In genomic region chr3:51353325-51354033, GRCm38 (mm10) we compare ENCODE assay signal across 10 mouse cellular contexts. TPM values are rescaled to one million over a fixed set of nuclear protein-coding genes. Genes with fewer than 3 reads are reported as not detected.
DNase-seq lines count a peak whose midpoint lies in the region; ATAC-seq lines count a peak whose summit lies in the region.
"Had no signal": no experiment of that assay in that cellular context is flagged by ENCODE, and none has a peak within 500 bp of the region (broad histone marks: within the 10 kb centered on the region; RNA-seq: fewer than 3 reads in every experiment).

No protein-coding gene starts in this region.

- no peaks in the 10 kb centered on the region for H3K9me3 ChIP-seq in forebrain, embryonic 14.5 days (replicated peaks; ENCODE audit: control insufficient read depth, low read length)
- H3K9me3 ChIP-seq in forebrain, embryonic 16.5 days (ENCODE audit: control insufficient read depth, low read length), result no peaks in the 10 kb centered on the region
- no peaks in the 10 kb centered on the region for H3K9me3 ChIP-seq in neural tube, embryonic 15.5 days (replicated peaks)

- H3K36me3 ChIP-seq in forebrain, embryonic 14.5 days (ENCODE audit: control insufficient read depth, insufficient read depth, low read length), result no peaks in the 10 kb centered on the region
- no peaks in the 10 kb centered on the region for H3K36me3 ChIP-seq in forebrain, embryonic 16.5 days (ENCODE audit: control insufficient read depth, insufficient read depth)
- no peaks in the 10 kb centered on the region for H3K36me3 ChIP-seq in neural tube, embryonic 15.5 days

- 0 out of 2 replicates have a peak, but pooled peaks cover 8% of the 10 kb centered on the region for H3K27me3 ChIP-seq in forebrain, embryonic 14.5 days (replicated peaks; ENCODE audit: control insufficient read depth, insufficient read depth, low read length)
- no peaks in the 10 kb centered on the region; the same call in 1 of the 2 replicates for H3K27me3 ChIP-seq in forebrain, embryonic 16.5 days (replicated peaks; ENCODE audit: control insufficient read depth, insufficient read depth, low read length)
- peaks cover 7% of the 10 kb centered on the region for H3K27me3 ChIP-seq in neural tube, embryonic 15.5 days (replicated peaks)

- no peak overlapping the region for H3K4me3 ChIP-seq in forebrain, embryonic 14.5 days (ENCODE audit: low read depth, low read length)
- H3K4me3 ChIP-seq in forebrain, embryonic 16.5 days (replicated peaks; ENCODE audit: low read length), result no peak overlapping the region
- H3K4me3 ChIP-seq in neural tube, embryonic 15.5 days (replicated peaks), result no peak overlapping the region

- ATAC-seq in forebrain, embryonic 14.5 days, result 0 out of 2 replicates have a peak, but pooled peaks have one; percentile 51
- no peak for ATAC-seq in forebrain, embryonic 16.5 days
- ATAC-seq in neural tube, embryonic 15.5 days (ENCODE audit: low FRiP score), result no peak
- ATAC-seq in megakaryocyte progenitor cell, adult 5-6 weeks (replicated peaks; ENCODE audit: poor library complexity), result peak; percentile 70

- 79% methylated on average over 4 of the region's 4 CpGs for WGBS in forebrain, embryonic 14.5 days
- 72% methylated on average over 4 of the region's 4 CpGs for WGBS in forebrain, embryonic 16.5 days
- 77% methylated on average over 4 of the region's 4 CpGs for WGBS in neural tube, embryonic 15.5 days

- no peak overlapping the region for H3K9ac ChIP-seq in forebrain, embryonic 14.5 days (ENCODE audit: low read length)
- H3K9ac ChIP-seq in forebrain, embryonic 16.5 days (replicated peaks; ENCODE audit: low read depth, low read length), result no peak overlapping the region
- no peak overlapping the region for H3K9ac ChIP-seq in neural tube, embryonic 15.5 days (replicated peaks)

- H3K4me2 ChIP-seq in forebrain, embryonic 14.5 days (ENCODE audit: low read length), result no peak overlapping the region
- no peak overlapping the region for H3K4me2 ChIP-seq in forebrain, embryonic 16.5 days (ENCODE audit: low read length)
- H3K4me2 ChIP-seq in neural tube, embryonic 15.5 days, result no peak overlapping the region

- DNase-seq in forebrain, embryonic 14.5 days (ENCODE audit: low spot score), result peak; percentile 47
- DNase-seq in neural tube, embryonic 10.5 days (ENCODE audit: extremely low spot score, low spot score), result peak; percentile 43
- DNase-seq in adrenal gland, postnatal 10 days, result peak; percentile 80
- peak; percentile 74 for DNase-seq in heart, postnatal 4 days
- peak; percentile 80 for DNase-seq in thymus, postnatal 4 days

- no peak overlapping the region for H3K27ac ChIP-seq in forebrain, embryonic 14.5 days (ENCODE audit: low read depth, low read length)
- H3K27ac ChIP-seq in forebrain, embryonic 16.5 days (ENCODE audit: low read length), result no peak overlapping the region
- H3K27ac ChIP-seq in neural tube, embryonic 15.5 days (replicated peaks), result no peak overlapping the region

- H3K4me1 ChIP-seq in forebrain, embryonic 14.5 days (ENCODE audit: control insufficient read depth, insufficient read depth, low read length), result no peaks in the 10 kb centered on the region
- no peaks in the 10 kb centered on the region for H3K4me1 ChIP-seq in forebrain, embryonic 16.5 days (replicated peaks; ENCODE audit: control insufficient read depth, insufficient read depth, low read length)
- peaks cover 4% of the 10 kb centered on the region for H3K4me1 ChIP-seq in neural tube, embryonic 15.5 days

RNA-seq across cellular contexts. Expression of gene Elf2, which starts 13.0 kb away (rescaled TPM):
- 37.2 and 49.9 TPM in 2 replicates for polyA plus RNA-seq in forebrain, embryonic 14.5 days (2014; fragmentation: Nextera tagmentation; extraction: Ambion mirVana)
- polyA plus RNA-seq in forebrain, embryonic 16.5 days (2015; fragmentation: Nextera tagmentation; extraction: Ambion mirVana), result 46.2 and 54.9 TPM in 2 replicates
- polyA plus RNA-seq in neural tube, embryonic 15.5 days (2015; fragmentation: Nextera tagmentation; extraction: Ambion mirVana), result 30.0 and 42.4 TPM in 2 replicates
- 10 to 100 TPM; 84.3 to 94.5 TPM for total RNA-seq in adrenal gland, postnatal 10 days (2021)
- total RNA-seq in heart, postnatal 4 days (2021), result 10 to 100 TPM; 89.9 to 99.9 TPM
- 40.3 and 43.1 TPM in 2 replicates for total RNA-seq in megakaryocyte progenitor cell, adult 5-6 weeks (2015)
- total RNA-seq in megakaryocyte progenitor cell, adult 5-6 weeks (2017), result 96.0 and 124 TPM in 2 replicates

RNA-seq across cellular contexts. Expression of gene Mgarp, which starts 43.1 kb away (rescaled TPM):
- 0.56 and 0.77 TPM in 2 replicates for polyA plus RNA-seq in forebrain, embryonic 14.5 days (2014; fragmentation: Nextera tagmentation; extraction: Ambion mirVana)
- polyA plus RNA-seq in forebrain, embryonic 16.5 days (2015; fragmentation: Nextera tagmentation; extraction: Ambion mirVana), result 0.44 and 1.4 TPM in 2 replicates
- 0.81 and 1.4 TPM in 2 replicates for polyA plus RNA-seq in neural tube, embryonic 15.5 days (2015; fragmentation: Nextera tagmentation; extraction: Ambion mirVana)
- total RNA-seq in adrenal gland, postnatal 10 days (2021), result 100 to 1,000 TPM; 235 to 238 TPM
- total RNA-seq in heart, postnatal 4 days (2021), result under 1 TPM; 0.45 to 0.95 TPM
- total RNA-seq in megakaryocyte progenitor cell, adult 5-6 weeks (2015), result not detected in 2 replicates
- total RNA-seq in megakaryocyte progenitor cell, adult 5-6 weeks (2017), result not detected in 2 replicates
- total RNA-seq: layer of hippocampus, adult 18-20 months had no signal
- polyA plus RNA-seq: neural tube, embryonic 14.5 days had no signal

RNA-seq across cellular contexts. Expression of gene Ndufc1, which starts 55.3 kb away (rescaled TPM):
- polyA plus RNA-seq in forebrain, embryonic 14.5 days (2014; fragmentation: Nextera tagmentation; extraction: Ambion mirVana), result 715 and 875 TPM in 2 replicates
- 619 and 639 TPM in 2 replicates for polyA plus RNA-seq in forebrain, embryonic 16.5 days (2015; fragmentation: Nextera tagmentation; extraction: Ambion mirVana)
- 784 and 883 TPM in 2 replicates for polyA plus RNA-seq in neural tube, embryonic 15.5 days (2015; fragmentation: Nextera tagmentation; extraction: Ambion mirVana)
- 1,000 to 10,000 TPM in 1 of 2 experiments, 100 to 1,000 TPM in 1; 989 to 1,053 TPM for total RNA-seq in adrenal gland, postnatal 10 days (2021)
- 1,000 to 10,000 TPM; 1,091 to 1,121 TPM for total RNA-seq in heart, postnatal 4 days (2021)
- total RNA-seq in megakaryocyte progenitor cell, adult 5-6 weeks (2015), result 175 and 219 TPM in 2 replicates
- total RNA-seq in megakaryocyte progenitor cell, adult 5-6 weeks (2017), result 84.9 and 94.9 TPM in 2 replicates

Comparison
In these comparisons a context has a peak if more than half of its experiments do, and no peak if none do; other contexts are left out.
1. ATAC-seq: peak in forebrain, embryonic 14.5 days (single experiment) and megakaryocyte progenitor cell, adult 5-6 weeks (single experiment); none in forebrain, embryonic 16.5 days (single experiment) and neural tube, embryonic 15.5 days (single experiment).
2. RNA of gene Mgarp, which starts 43.1 kb away (total RNA-seq): 235 to 238 TPM in adrenal gland, postnatal 10 days; 0.45 to 0.95 TPM in heart, postnatal 4 days and not detected in megakaryocyte progenitor cell, adult 5-6 weeks; every median in the first group is over 100 times any median in the second.
3. RNA of gene Ndufc1, which starts 55.3 kb away (total RNA-seq): 1,091 to 1,121 TPM in heart, postnatal 4 days and 989 to 1,053 TPM in adrenal gland, postnatal 10 days; 84.9 to 219 TPM in megakaryocyte progenitor cell, adult 5-6 weeks; every median in the first group is over 4 times any median in the second.
4. Peak in every context shown above with its lines, with median percentiles within 50 percentile points of each other: DNase-seq.